Mouse (Mus musculus) cerebellum, postnatal 10 days (tissue): ENCODE measurements around the gene Omp.

ENCODE experiments used
- DNase-seq, 2 experiments: peaks; one replicate each; pipeline ENCODE4 v3.0.0; 2021; ENCODE audit warnings: mixed read lengths in 2 of 2

The Omp gene

DNA sequence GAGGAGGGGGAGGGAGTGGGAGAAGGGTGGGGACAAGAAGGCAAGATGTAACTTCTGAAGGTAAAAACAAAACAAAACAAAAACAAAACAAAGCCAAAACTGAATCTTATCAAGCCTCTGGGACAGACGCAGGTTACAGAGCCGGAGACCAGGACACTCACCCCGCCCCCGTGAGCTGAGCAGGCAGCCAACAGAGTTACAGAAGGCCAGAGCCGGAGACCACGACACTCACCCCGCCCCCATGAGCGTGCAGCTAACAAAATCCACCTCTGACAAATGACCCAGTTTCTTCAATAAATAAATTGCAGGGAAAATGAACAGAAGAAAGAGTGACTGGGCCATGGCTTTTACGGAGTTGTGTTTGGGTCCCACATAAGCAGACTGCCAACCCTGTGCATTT lies 6.1 kb downstream of the Omp start:
- DNase-seq: peak in 1 of 2 experiments; percentile 47

DNA sequence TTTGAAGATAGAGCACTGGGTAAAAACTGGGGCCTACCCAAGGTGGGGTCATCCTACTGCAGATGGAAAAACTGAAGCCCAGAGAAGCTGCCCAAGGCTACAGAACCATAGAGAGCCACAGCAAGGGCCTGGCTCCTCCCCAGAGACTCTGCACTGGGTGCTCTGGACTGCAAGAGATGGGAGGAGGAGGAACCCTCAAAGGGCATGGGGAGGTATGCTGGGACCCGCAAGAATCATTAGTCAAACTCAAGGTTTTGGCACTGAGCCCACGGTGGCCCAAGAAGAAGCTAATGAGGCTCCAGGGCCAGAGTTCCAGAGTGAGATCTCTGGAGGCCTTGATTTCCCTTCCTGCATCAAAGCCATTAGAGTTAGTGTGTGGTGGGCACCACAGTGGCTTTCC lies 7.3 kb downstream of the Omp start:
- no peak for DNase-seq

DNA sequence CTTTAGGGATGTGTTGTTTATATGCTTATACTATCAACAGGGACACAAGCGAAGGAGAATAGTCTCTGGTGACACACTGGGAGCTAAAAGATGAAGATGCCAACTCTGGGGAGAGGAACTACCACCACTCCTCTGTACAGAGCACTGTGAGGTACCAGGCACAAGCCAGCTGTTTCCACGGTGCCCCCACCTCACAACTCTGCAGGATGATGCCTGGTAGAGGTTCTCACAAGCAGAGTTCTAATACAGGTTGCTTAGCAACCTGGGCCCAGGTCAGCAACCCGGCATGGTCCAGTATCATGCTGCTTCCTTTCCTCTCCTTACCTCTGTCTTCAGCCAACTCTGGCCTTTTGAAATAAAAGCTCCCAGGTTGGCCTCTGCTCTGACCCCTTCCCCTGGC lies 7.7 kb downstream of the Omp start:
- DNase-seq: no peak

DNA sequence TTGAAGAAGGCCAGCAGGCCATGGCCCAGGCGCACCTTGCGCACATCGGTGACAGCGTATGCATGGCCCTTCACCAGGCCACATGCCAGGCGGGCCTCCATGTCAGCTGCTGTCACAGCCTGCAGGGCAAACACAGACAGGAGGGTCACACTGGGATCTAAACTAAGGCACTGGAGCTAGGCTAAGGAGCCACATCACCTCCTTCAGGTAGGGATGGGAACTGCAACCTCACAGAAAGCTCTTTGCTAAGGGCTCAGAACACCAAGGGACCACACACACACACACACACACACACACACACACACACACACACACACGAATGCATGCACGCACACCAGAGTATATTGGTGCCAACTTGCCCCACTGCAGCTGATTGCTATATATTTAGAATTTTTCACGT lies 13.6 kb downstream of the Omp start:
- no peak for DNase-seq

DNA sequence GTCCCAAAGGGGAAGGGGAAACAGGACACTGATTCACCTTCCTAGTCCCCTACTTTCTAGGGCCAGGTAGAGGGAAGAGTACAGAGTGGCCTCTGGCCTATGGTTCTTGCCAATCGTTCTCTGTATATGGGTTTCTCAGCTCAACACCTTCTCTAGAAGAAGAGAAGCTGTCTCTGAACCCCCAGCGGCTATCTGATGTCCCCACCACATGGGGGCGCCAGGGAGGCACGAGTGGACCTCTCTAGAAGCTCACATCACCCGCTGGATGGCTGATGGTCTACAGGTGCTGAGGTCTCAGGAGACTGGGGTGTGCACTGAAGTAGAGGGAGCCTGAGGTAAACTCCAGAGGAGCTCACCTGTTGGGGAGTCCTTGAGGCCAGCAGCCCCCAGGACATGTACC lies 19.8 kb downstream of the Omp start:
- peak in 1 of 2 experiments; percentile 60 for DNase-seq

DNA sequence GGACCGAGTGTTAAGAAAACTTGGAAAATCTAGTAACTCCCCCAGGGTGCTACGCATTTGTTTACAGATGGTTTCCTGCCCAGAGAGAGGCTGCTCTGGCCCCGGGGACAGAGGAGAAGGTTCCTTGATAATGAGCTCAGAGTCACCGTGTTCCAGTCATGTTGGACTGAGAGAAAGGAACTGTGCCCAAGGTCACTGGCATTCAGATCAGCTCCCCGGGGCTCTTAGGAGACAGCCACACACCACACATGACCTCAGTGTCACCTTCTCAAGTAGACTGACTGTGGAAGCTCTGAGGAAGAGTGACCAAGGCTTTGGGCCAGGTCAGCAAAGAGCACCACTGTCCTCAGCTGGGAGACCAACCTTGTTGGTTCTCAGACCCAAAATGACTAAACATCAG lies 20.6 kb downstream of the Omp start:
- no peak for DNase-seq

DNA sequence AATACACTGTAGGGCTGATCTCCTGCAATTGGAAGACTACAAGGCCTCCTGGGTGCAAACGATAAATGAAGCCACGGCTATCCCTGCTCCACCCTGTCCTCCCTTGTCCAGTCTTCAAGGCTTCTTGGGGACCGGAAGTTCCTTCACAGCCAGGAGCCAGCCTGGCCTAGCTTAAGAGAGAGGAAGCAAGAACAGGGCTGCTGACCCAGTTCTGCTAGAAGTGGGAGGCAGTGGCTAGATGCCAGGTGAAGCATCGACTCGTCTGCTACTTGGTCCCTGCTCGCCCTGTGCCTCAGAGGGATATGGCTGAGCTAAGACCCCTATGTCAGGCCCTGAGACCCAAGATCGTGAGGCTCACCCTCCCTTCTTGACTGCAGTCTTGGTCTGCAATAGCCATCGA lies 23.6 kb downstream of the Omp start:
- DNase-seq: peak in 1 of 2 experiments; percentile 31

DNA sequence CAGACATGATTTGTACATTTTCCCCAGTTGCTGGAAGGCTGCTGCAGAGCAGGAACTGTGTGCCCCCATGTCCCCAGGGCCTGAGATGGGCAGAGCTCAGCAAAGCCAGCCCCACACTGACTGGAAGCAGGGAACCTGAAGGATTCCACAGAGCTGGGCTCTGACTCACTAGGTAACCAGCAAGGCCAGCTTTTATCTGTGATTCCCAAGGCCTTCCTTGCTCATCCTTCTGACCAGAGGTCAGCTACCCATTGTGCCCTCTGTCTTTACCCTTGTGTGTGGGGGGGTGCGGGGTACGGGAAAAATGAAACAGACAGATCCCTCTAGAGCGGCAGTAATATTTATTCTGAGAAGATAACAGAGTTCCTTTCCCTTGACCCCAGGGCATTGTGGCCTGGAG lies 24.1 kb downstream of the Omp start:
- no peak for DNase-seq

DNA sequence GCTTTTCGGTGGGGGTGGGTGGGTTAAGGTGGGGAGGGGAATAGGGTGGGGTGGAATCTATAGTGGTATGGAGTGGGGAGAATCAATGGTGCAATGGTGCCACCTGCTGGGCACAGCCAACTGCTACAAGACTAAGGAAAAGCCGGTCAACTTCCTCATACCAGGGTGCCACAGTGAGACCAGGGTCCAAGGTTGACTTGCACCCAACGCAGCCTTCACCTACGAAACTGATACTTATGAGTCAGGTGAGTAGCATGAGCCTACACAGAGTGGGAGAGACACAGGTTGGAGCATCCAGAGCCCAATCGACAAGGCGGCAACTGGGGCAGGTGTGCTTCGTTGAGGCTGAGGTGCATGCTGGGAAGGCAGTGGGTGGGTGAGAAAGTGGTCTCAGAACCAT lies 25.0 kb downstream of the Omp start:
- DNase-seq: peak; percentile 84 to 88

DNA sequence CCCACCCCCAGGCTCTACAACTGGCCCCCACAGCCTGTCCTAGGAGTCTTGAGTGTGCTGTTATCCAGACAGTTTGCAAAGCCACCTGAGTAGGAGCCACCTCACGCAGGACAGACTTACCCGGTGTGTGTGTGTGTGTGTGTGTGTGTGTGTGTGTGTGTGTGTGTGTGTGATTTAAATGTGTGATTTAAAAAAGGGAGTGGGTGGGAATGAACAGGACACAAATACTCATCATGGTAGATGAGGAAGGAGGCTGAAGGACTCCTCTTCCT lies 25.4 kb downstream of the Omp start:
- DNase-seq: no peak

DNA sequence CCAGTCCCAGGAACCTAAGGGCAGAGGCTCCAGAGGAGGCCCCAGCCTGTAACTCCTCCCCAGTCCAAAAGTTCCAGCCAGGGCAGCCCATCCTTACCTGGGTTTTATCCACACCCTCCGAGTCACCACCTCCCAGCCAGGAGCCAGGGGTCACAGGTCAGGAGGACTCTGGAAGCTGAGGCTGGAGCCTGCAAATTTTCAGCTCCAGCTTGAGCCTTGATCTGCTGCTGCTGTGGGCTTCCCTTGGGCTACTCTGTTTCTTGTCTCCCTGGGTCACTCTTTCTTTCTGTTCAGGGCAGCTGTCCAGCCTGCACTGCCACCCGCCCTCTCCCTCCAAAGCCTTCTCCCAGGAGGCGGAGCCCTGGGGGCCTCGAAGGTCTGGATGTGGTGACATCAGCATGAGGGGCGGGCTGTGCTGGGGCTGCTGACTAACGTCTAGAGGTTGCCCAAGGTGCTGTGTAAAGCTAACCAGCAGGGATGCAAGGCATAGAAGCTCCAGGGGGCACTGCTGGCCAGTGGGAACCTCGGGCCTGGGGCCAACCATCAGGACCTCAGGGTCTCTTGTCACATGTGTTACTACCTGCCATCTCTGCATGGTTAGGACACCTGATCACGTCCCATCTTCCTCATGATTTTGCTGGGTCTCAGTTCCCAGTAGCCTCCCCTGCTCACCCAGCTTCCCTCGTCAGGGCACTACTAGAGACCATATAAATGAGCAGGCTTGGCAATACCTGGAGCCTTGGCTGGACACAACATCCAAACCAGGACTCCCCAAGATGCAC lies 25.9 kb downstream of the Omp start, which contains the start of gene Myo7a:
Myo7a (minus strand) TSS at position 346 of the 782 bp plus-strand sequence.
- DNase-seq: peak in 1 of 2 experiments; percentile 33

DNA sequence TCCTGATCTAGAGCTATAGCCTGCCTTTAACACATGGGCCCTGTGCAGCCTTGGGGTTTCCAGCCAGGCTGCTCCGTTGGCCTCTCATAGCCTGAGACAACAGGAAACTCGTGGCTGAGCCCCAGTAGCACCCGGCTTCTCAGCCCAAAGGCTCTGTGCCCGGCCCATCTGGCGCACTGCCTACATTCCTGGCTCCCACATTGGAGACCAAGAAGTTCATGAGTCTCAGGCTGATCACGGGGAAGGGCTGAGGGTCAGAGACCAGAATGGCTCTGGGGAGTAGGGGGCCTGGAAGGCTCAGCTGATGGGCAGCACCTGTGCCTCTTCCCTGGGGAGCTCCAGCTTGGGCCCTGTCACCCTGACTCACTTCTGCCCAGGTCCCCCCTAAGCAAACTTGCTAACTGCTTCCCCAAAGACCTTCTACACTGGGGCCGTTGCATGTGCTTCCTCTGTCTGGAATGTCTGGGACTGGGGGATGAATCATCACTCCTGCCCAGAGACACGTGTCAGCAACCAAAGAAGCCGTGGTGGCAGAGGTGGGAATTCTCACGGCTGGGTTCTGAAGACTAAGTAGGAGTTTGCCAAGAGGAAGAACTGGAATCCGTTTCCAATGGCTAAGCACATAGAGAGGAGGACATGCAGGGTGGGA lies 28.2 kb downstream of the Omp start:
- DNase-seq: peak; percentile 76 to 79

DNA sequence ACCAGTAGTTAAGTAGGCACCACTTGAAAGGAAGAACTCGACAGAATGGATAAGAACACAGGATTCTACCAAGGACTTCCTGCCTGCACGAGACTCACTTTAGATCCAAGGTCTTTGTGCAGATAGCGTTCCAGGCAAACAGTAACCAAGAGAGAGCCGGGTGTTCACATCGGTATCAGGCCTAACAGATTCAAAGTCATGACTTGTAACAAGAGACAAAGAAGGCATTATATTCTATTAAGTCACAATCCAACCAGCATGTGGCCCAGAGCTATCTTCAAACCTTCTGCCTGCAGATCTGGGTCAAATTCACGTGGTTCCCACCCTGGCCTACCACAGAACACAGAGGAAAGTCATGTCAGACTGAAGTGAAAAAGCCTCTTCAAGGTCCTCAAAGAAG lies 30.6 kb downstream of the Omp start:
- DNase-seq: no peak

DNA sequence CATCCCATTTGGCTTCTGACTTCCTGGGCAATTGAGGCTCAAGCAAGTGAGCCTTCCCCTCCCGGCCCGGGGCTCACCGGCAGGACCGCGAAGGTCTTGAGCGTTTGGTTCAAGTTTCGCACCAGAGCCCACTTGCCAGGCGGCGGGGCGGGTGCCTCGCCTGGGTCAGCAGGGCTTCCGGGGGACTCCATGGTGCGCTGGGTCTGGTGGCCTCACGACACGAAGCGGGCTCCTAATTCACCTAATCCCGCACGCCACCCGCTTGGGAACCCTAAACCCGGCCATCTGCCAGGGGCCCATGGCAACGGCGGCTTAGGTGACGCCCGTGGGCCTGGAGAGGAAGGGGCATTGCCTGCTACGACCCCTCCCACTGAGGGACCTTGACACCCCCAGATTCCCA lies 34.1 kb downstream of the Omp start:
- DNase-seq: peak; percentile 32 to 38

DNA sequence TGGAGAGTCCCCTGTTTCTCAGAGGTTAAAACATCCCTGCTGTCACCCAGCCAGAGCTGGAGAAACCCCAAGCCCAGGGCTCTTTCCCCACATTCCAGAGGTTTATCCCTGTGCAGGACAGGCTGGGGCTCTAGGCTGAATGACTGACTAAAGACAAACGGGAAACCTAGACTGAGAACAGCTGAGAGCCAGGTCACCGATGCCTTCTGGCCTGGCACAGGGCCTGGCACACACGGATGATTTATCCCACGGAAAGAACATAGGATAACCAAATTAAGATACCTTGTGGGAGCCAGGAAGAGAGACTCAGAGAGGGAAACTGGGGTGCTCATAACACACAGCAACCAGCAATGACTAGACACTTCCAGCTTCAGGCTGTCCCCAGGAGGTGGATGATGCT lies 35.5 kb downstream of the Omp start:
- no peak for DNase-seq

DNA sequence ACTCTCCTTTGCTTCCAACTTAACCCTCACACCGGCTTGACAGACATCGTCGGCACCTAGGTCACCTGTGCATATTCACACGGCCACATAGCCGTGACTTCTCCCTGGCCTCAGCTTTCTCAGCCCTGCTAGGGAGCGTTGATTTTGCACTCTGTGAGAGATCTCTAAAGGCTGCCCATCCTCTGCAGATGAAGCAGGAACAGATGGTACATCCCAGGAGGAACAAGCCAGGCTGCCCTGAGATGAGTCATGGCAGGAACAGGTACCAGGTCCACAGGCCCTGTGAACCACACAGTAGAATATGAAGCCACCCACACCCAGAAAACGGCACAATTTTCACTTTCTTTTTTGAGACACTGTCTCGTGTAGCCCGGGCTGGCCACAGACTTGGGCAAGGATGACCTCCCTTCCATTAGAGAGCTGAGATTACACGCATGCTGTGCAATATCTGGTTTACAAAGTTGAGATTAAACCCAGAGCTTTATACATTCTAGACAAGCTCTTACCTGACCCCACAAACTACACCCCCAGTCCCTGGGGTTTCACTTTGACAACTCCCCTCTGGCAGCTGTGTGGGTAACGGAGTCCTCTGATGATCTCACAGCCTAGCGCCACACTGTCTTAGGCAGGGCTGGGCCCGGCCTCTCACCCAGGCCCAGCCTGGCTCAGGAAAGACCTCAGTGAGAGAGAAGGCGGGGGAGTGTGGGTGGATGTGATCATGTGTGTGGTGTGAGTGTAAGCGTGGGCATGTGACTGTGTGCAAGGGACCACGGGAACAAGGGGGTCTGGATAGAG lies 36.5 kb downstream of the Omp start:
- peak in 1 of 2 experiments; percentile 22 for DNase-seq

DNA sequence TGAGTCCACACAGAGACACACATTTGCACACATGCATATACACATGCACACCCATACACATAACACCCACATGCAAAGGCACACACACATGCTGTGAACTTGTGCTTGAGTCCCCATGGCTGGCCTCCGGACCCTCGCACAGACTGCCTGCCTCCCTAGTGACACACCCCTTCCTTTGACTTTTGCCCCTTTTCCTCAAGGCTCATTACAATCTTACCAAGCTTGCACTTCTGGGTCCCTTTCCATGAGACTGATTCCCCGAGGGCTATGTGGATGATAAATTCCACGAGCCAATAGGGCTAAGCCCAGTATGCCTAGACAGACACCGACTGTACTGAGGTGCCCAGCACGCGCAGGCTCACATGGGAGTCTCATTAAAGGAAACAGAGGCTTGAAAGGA lies 39.0 kb downstream of the Omp start:
- DNase-seq: no peak

DNA sequence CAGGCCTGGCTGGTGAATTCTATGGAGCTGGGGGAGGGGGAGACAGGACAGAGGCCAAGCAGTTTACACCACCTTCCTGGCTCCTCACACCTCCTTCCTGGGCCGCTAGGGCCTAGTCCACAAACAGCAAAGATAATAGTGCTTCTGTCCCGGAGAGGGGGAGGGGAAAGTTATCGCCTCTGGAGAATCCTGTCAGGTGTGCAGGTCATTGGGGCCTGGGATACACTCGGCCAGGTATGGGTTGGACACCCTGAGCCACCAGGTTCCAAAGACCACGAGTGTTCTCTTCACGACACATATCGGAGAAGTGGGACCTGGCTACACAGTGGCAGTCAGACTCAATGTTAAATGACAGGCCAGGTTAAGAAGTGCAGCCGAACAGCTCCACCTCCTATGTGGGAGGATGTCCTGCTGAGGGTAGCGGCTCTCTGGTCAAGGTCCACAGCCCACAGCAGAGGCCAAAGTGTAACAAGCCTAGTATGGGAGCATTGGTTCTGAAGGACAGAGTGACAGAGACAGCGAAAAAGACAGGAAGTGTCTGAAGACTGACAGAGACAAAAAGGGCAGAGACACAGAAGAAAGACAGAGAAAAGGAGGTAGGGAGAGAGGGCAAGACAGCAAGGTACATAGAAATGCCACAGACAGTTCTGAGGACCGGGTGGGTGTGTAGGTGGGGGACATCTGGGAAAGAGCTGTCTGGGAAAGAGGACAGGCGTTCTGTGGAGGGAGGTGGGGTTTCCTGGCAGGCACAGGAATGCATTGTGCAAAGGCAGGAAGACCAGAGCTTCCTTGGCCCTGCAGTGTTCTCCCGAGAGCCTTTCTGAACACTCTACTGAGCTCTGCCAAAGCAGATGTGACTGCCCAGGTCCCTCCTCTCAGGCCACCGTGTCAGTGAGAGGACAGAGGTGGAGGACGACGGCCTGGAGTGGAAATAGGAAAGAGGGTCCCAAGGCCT lies 40.5 kb downstream of the Omp start:
- peak in 1 of 2 experiments; percentile 15 for DNase-seq

DNA sequence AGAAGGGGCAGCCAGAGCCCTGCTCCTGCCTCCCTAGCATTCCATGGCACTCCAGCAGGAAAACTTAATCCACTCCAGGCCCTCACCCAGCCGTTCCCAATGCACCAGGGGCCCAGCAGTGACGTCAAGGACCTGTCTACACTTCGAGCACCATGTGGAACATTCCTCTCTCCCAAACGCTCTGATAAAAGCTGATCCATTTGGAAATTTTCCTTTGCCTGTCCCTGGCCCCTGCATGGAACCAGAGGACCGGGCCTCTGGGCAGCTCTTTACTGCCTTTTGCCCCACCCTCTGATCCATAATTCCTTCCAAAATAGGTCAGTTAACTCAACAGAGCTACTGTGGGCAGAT lies 41.4 kb downstream of the Omp start:
- DNase-seq: no peak

DNA sequence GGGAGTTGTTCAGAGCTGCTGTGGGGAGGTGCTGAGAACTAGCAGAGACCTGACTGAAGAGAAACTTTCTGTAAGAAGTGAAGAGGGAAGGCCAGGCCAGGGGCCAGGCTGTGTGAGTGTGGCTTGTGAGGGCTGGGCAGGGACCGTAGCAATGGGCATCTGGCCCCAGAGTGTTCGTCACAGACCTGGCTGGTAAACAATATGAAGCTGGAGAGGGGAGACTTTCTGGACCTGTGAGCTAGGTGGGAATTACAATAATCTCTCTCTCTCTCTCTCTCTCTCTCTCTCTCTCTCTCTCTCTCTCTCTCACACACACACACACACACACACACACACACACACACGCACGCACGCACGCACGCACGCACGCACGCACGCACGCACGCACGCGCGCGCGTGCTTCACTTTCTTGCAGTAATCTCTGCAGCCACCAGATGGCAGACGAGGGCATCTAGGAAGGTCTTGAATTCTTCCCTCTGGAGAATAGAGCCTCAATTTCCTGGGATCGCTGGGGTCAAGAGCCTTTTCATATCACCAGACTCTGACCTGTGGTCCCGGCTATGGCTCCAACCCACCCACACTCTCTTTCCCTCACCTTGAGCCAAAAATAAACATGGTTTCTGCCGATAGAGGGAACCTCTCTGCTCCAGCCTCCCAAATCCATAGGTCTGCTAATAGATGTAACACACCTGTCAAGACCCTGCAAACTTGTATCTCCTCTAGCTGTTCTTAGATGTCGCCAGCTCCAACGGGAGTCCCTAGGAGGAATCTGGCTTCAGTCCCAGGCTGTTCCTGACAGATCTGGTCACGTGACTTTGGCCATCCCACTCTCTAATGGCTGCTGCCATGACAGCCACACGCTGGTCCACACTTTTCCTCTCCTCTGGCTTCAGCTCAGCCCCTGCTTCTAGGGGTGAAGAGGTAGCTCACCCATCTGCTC lies 42.0 kb downstream of the Omp start:
- peak; percentile 93 to 95 for DNase-seq

DNA sequence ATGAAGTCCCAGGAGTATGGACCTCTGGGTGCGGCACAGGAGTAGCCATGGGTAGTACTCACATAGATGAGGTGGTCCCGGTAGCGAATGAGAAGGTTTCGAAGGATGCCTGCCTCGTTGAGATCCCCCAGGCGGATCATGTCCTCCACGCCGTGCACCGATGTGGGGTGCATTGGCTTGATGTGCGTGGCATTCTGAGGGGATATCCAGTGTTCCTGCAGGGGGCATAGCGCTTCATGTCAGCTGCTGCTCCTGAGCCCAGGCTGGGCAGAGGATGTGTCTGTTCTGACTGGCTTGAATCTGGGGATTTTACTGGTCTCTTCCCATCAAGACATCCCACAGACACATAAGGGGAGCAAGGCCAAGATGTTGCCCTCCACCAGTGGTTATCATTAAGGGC lies 42.8 kb downstream of the Omp start:
- no peak for DNase-seq

DNA sequence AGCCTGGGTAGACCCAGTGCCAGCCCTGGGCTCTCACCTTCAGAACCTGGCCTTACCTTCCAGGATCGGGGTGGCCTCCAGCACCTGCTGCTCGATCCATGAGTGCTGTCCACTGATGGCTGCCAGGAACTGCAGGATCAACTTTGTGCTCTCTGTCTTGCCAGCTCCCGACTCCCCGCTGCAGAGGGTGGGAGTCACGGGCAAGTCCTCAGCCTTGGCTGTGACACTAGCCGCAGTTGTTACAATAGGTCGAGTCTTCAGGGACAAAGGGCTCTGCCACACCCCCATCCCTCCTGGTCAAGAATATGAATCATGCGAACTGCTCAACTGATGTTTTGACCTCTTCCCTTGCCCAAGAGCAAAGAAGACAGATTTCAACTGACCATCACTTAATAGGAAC lies 47.7 kb downstream of the Omp start:
- no peak for DNase-seq
